ENCODE assay signal across 24 mouse cellular contexts in genomic region chr19:16087391-16087790, GRCm38 (mm10). TPM values are rescaled to one million over a fixed set of nuclear protein-coding genes. Genes with fewer than 3 reads are reported as not detected.
A peak's percentile ranks its signal among the peaks of the same experiment; 100 is the strongest.
DNase-seq lines count a peak whose midpoint lies in the region; ATAC-seq and TF ChIP-seq lines count a peak whose summit lies in the region.
"Had no signal": no experiment of that assay in that cellular context is flagged by ENCODE, and none has a peak within 500 bp of the region (broad histone marks: within the 10 kb centered on the region; RNA-seq: fewer than 3 reads in every experiment).

No protein-coding gene starts in this region.

- no peaks in the 10 kb centered on the region for H3K9me3 ChIP-seq in lung, embryonic 14.5 days (ENCODE audit: low read depth, low read length)
- H3K9me3 ChIP-seq in stomach, embryonic 16.5 days (replicated peaks; ENCODE audit: control insufficient read depth, low read length), result no peaks in the 10 kb centered on the region
- H3K9me3 ChIP-seq in stomach, postnatal 0 days (ENCODE audit: control insufficient read depth, low read length), result no peaks in the 10 kb centered on the region
- H3K9me3 ChIP-seq: embryonic facial prominence, embryonic 13.5 days; embryonic facial prominence, embryonic 15.5 days; forebrain, embryonic 13.5 days; forebrain, embryonic 15.5 days had no signal

- TF ChIP-seq CTCF in lung, embryonic 14.5 days (IDR thresholded peaks at IDR 0.05; ENCODE audit: low read depth), result no peak
- TF ChIP-seq CTCF in lung, adult 2 months (IDR thresholded peaks at IDR 0.05; ENCODE audit: insufficient read depth, low read length), result no peak
- no peak for TF ChIP-seq CTCF in stomach, postnatal 0 days (IDR thresholded peaks at IDR 0.05; ENCODE audit: low read depth)

- TF ChIP-seq EP300 in stomach, postnatal 0 days (optimal IDR thresholded peaks at IDR 0.05), result no peak

- no peaks in the 10 kb centered on the region for H3K4me1 ChIP-seq in lung, embryonic 14.5 days (ENCODE audit: insufficient read depth)
- no peaks in the 10 kb centered on the region for H3K4me1 ChIP-seq in lung, adult 2 months (ENCODE audit: control insufficient read depth, insufficient read depth, low read length)
- H3K4me1 ChIP-seq in stomach, embryonic 16.5 days (ENCODE audit: control insufficient read depth, insufficient read depth, low read length), result no peaks in the 10 kb centered on the region
- H3K4me1 ChIP-seq in stomach, postnatal 0 days (replicated peaks; ENCODE audit: control insufficient read depth, insufficient read depth), result no peaks in the 10 kb centered on the region
- H3K4me1 ChIP-seq: embryonic facial prominence, embryonic 13.5 days; embryonic facial prominence, embryonic 15.5 days; forebrain, embryonic 13.5 days; forebrain, embryonic 15.5 days had no signal

- ATAC-seq in lung, embryonic 14.5 days (ENCODE audit: insufficient read depth), result no peak
- no peak for ATAC-seq in stomach, embryonic 16.5 days (ENCODE audit: insufficient read depth, low FRiP score)
- ATAC-seq in stomach, postnatal 0 days (ENCODE audit: low FRiP score, low TSS enrichment), result no peak
- ATAC-seq: forebrain, embryonic 13.5 days; forebrain, embryonic 15.5 days; forebrain, postnatal 0 days had no signal

- no peaks in the 10 kb centered on the region for H3K27me3 ChIP-seq in lung, embryonic 14.5 days (ENCODE audit: insufficient read depth, low read length)
- H3K27me3 ChIP-seq in stomach, embryonic 16.5 days (ENCODE audit: control insufficient read depth, insufficient read depth, low read length), result no peaks in the 10 kb centered on the region
- no peaks in the 10 kb centered on the region for H3K27me3 ChIP-seq in stomach, postnatal 0 days (ENCODE audit: control insufficient read depth, insufficient read depth, low read length)
- H3K27me3 ChIP-seq: embryonic facial prominence, embryonic 13.5 days; embryonic facial prominence, embryonic 15.5 days; forebrain, embryonic 13.5 days; forebrain, embryonic 15.5 days had no signal

- no peak overlapping the region for H3K4me3 ChIP-seq in lung, embryonic 14.5 days (ENCODE audit: low read depth, low read length)
- H3K4me3 ChIP-seq in lung, adult 2 months (replicated peaks; ENCODE audit: extremely low read depth, low read depth, low read length), result no peak overlapping the region
- no peak overlapping the region for H3K4me3 ChIP-seq in stomach, embryonic 16.5 days (replicated peaks; ENCODE audit: low read length)
- H3K4me3 ChIP-seq in stomach, postnatal 0 days (ENCODE audit: low read depth, low read length), result no peak overlapping the region
- H3K4me3 ChIP-seq: embryonic facial prominence, embryonic 13.5 days; embryonic facial prominence, embryonic 15.5 days; erythroblast, embryonic 14.5 days; forebrain, embryonic 13.5 days; forebrain, embryonic 15.5 days had no signal

- no peaks in the 10 kb centered on the region for H3K36me3 ChIP-seq in lung, embryonic 14.5 days (ENCODE audit: insufficient read depth)
- H3K36me3 ChIP-seq in stomach, embryonic 16.5 days (ENCODE audit: control insufficient read depth, insufficient read depth, low read length), result no peaks in the 10 kb centered on the region
- H3K36me3 ChIP-seq in stomach, postnatal 0 days (ENCODE audit: control insufficient read depth, insufficient read depth, low read length), result no peaks in the 10 kb centered on the region
- H3K36me3 ChIP-seq: embryonic facial prominence, embryonic 13.5 days; embryonic facial prominence, embryonic 15.5 days; forebrain, embryonic 15.5 days had no signal

- no peak overlapping the region for H3K9ac ChIP-seq in lung, embryonic 14.5 days
- no peak overlapping the region for H3K9ac ChIP-seq in stomach, embryonic 16.5 days (ENCODE audit: low read length)
- no peak overlapping the region for H3K9ac ChIP-seq in stomach, postnatal 0 days (ENCODE audit: low read length)
- H3K9ac ChIP-seq: embryonic facial prominence, embryonic 13.5 days; embryonic facial prominence, embryonic 15.5 days; forebrain, embryonic 13.5 days; forebrain, embryonic 15.5 days; forebrain, postnatal 0 days had no signal

- no peak for TF ChIP-seq POLR2A in lung, adult 2 months (IDR thresholded peaks at IDR 0.05; ENCODE audit: borderline replicate concordance, extremely low read depth, low read depth, low read length)

- no peak overlapping the region for H3K4me2 ChIP-seq in lung, embryonic 14.5 days
- H3K4me2 ChIP-seq in stomach, embryonic 16.5 days (ENCODE audit: low read depth, low read length), result no peak overlapping the region
- no peak overlapping the region for H3K4me2 ChIP-seq in stomach, postnatal 0 days (replicated peaks; ENCODE audit: low read depth)
- H3K4me2 ChIP-seq: embryonic facial prominence, embryonic 13.5 days; embryonic facial prominence, embryonic 15.5 days; forebrain, embryonic 13.5 days; forebrain, embryonic 15.5 days had no signal

- peak; percentile 45 for DNase-seq in lung, embryonic 14.5 days
- no peak for DNase-seq in lung, adult 2 months
- no peak for DNase-seq in stomach, postnatal 0 days (ENCODE audit: low spot score)
- peak; percentile 56 for DNase-seq in NIH3T3 (ENCODE audit: low read depth)
- no peak for DNase-seq in liver
- no peak for DNase-seq in gastrocnemius, adult 8-10 months (ENCODE audit: low spot score in 2 of 2)
- DNase-seq: adrenal gland, adult 2 months; adrenal gland, postnatal 10 days; adrenal gland, postnatal 25 days; cerebellum, adult 11 months; cerebellum, adult 18-20 months; cerebellum, adult 8-10 months; cerebellum, adult 9-11 months; cerebellum, postnatal 14 days; cerebellum, postnatal 36 days; embryo, embryonic 11 days; forebrain, postnatal 0 days had no signal

- H3K27ac ChIP-seq in lung, embryonic 14.5 days (ENCODE audit: low read depth), result peak overlapping the region; percentile 36; the same call in 1 of the 2 replicates
- H3K27ac ChIP-seq in stomach, embryonic 16.5 days (ENCODE audit: low read length), result 0 out of 2 replicates have a peak overlapping the region, but pooled peaks have one; percentile 11
- no peak overlapping the region for H3K27ac ChIP-seq in stomach, postnatal 0 days (replicated peaks)
- H3K27ac ChIP-seq: embryonic facial prominence, embryonic 13.5 days; embryonic facial prominence, embryonic 15.5 days; forebrain, embryonic 13.5 days; forebrain, embryonic 15.5 days had no signal

RNA-seq across cellular contexts. Expression of gene Gnaq, which starts 45.2 kb away (rescaled TPM):
- polyA plus RNA-seq in lung, embryonic 14.5 days (2014; fragmentation: Nextera tagmentation; extraction: Ambion mirVana), result 15.9 and 16.1 TPM in 2 replicates
- polyA plus RNA-seq in lung, adult 2 months (2012; rRNA removed), result 23.0 and 34.0 TPM in 2 replicates
- polyA plus RNA-seq in stomach, embryonic 16.5 days (2015; fragmentation: Nextera tagmentation; extraction: Ambion mirVana), result 38.8 and 39.4 TPM in 2 replicates
- 18.1 and 18.6 TPM in 2 replicates for polyA plus RNA-seq in stomach, postnatal 0 days (2015; fragmentation: Nextera tagmentation; extraction: Ambion mirVana)
- 10 to 100 TPM; 11.1 to 15.0 (median 13.8) TPM for total RNA-seq in gastrocnemius, adult 8-10 months (2022)
- total RNA-seq: MEL had no signal
- polyA plus RNA-seq: erythroblast, embryonic 14.5 days had no signal

Comparison
In these comparisons a context has a peak if more than half of its experiments do, and no peak if none do; other contexts are left out.
1. DNase-seq: peak in lung, embryonic 14.5 days (single experiment) and NIH3T3 (single experiment); none in lung, adult 2 months (single experiment), stomach, postnatal 0 days (single experiment), liver (single experiment) and gastrocnemius, adult 8-10 months (0 of 2).